Mouse (Mus musculus): ENCODE data around the gene Kcnip4.

DNA sequence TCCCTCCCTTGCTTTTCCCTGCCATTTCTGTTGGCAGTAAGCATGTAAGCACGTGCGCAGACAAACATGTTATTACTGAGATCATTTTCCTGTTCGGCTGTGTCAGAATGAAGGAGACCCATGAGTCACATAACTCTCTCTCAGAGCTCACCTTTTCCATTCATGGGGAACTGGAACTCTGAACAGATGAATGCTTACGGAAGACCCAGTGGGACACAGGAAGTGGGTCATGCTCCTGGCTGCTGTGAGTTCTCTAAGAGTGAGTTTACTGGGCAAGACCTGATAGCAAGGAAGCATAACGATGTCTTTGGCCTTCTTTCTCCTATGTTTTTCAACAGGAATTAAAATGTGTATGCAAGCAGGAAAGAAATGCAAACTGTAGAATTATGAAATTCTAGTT is 917.8 kb downstream of the Kcnip4 start:
- TF ChIP-seq POLR2A (IDR thresholded peaks at IDR 0.05; ENCODE audit: control insufficient read depth, extremely low read depth, insufficient read depth, low read length, poor library complexity), result no peak
- TF ChIP-seq CTCF (IDR thresholded peaks at IDR 0.05; ENCODE audit: borderline replicate concordance, control insufficient read depth, extremely low read depth, insufficient read depth, low read length, poor library complexity), result no peak

All from thymus, adult 2 months (tissue).